Mouse (Mus musculus): Measurements from ENCODE around the gene Cdk1.

DNA sequence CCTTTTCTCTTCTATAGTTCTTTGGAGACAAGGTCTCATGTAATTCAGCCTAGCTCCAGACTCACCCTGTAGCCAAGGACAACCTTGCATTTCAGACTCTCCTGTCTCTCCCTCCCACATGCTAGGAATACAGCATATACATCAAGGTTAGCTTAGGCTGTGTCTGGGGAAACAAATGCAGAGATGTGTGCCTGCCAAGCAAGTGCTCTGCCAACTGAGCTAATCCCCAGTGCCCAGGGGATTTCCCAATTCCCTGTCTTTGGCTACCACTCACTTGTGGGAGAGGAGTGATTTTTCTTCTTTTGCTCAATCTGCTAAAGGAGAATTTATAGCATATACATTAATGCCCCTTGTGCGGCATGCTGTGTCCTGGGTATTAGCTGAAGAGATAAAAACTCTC lies 30.4 kb upstream of the Cdk1 start:
- no peak for TF ChIP-seq CTCF (conservative IDR thresholded peaks at IDR 0.05; ENCODE audit: low read length)
- TF ChIP-seq NANOG (IDR thresholded peaks at IDR 0.05; ENCODE audit: borderline replicate concordance, low read length), result no peak
- TF ChIP-seq POU5F1 (IDR thresholded peaks at IDR 0.05; ENCODE audit: borderline replicate concordance, low read length), result no peak
